Mouse (Mus musculus): ENCODE measurements around the gene Gm29776. TPM values are rescaled to one million over a fixed set of nuclear protein-coding genes. Genes with fewer than 3 reads are reported as not detected.

The Gm29776 gene
- total and polyA plus RNA-seq, 3 experiments, result 0.04 TPM; not detected in 2

DNA sequence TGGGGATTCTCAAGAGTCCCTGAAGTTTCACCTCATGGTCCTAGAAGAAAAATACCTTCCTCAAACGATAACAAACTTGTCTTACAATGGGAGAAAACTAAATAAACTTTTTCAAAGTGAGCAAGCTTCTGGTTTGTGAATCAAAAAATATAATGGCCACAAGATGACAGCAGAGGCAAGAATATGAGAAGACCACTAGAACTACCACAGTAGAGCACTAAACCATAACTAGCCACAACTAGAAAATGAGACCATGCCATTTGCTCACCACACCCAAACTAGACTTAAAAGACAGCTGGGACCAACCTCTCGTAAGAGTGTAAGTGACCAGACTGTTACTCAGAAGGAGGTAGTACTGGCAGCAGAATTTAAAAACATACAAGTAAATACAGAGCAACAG, 38.6 kb downstream of the Gm29776 start:
- WGBS, result 75% methylated on average over 2 of the region's 2 CpGs

DNA sequence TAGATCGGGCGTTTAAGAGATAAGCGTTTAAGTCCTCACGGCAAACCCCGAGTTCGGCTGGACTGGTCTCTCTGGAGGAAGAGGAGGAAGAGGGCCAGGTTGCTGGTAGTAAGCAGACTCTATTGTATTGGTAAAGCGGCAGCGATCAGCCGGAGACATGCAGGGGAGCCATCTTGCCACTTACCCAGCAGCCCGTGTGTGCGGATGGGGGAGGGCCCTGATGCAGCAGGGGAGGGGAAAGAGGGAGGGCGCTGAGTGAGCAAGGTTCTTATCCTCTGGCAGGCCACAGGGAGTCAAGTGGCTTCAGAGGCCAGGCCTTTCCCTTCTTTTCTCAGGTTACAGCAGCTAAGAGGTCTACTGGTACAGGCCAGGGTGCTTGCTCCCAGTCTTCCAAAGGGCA, 45.1 kb downstream of the Gm29776 start:
- H3K79me2 ChIP-seq (replicated peaks; ENCODE audit: control insufficient read depth, insufficient read depth, low read length), result no peaks in the 10 kb centered on the region; the same call in 1 of the 2 replicates
- peaks cover 6% of the 10 kb centered on the region for H3K4me1 ChIP-seq (ENCODE audit: control insufficient read depth, insufficient read depth, low read length)
- no peaks in the 10 kb centered on the region for H3K27me3 ChIP-seq (ENCODE audit: control insufficient read depth, insufficient read depth, low read length)
- peak overlapping the region; percentile 71 for H3K9ac ChIP-seq (ENCODE audit: low read depth, low read length)
- 0% methylated on average over 12 of the region's 12 CpGs for WGBS
- H3K4me3 ChIP-seq, result peak overlapping the region; percentile 52
- H3K36me3 ChIP-seq (ENCODE audit: control insufficient read depth, insufficient read depth, low read length), result no peaks in the 10 kb centered on the region; the same call in none of the 2 replicates
- peak; percentile 83 to 89 for DNase-seq
- intact Hi-C loops (cut with DNase I), result loop anchor here (5.0 kb wide), 1 partner anchor 34 kb away; the partner anchor contains the start of genes 1700123O20Rik and Acin1
- TF ChIP-seq POLR2A (IDR thresholded peaks at IDR 0.05; ENCODE audit: insufficient read depth, low read depth, low read length) (peak; percentile 73), EP300 (IDR thresholded peaks at IDR 0.05; ENCODE audit: insufficient read depth, low read depth, low read length) (0 out of 2 replicates have a peak, but pooled peaks have one; percentile 9), CTCF (IDR thresholded peaks at IDR 0.05) (no peak)
- H3K27ac ChIP-seq, result peak overlapping the region; percentile 46

More for the DNA sequence above, 38.6 kb downstream of the Gm29776 start:
- Histone ChIP-seq H3K4me3 (no peak overlapping the region), H3K36me3 (ENCODE audit: control insufficient read depth, insufficient read depth, low read length) (no peaks in the 10 kb centered on the region; the same call in none of the 2 replicates), H3K27ac (no peak overlapping the region), H3K27me3 (ENCODE audit: control insufficient read depth, insufficient read depth, low read length) (no peaks in the 10 kb centered on the region), H3K9ac (ENCODE audit: low read depth, low read length) (no peak overlapping the region), H3K4me1 (ENCODE audit: control insufficient read depth, insufficient read depth, low read length) (no peaks in the 10 kb centered on the region), H3K79me2 (replicated peaks; ENCODE audit: control insufficient read depth, insufficient read depth, low read length) (no peaks in the 10 kb centered on the region)
- DNase-seq, result no peak
- TF ChIP-seq EP300 (IDR thresholded peaks at IDR 0.05; ENCODE audit: insufficient read depth, low read depth, low read length), result no peak
- TF ChIP-seq POLR2A (IDR thresholded peaks at IDR 0.05; ENCODE audit: insufficient read depth, low read depth, low read length), result no peak
- peak; percentile 67 for TF ChIP-seq CTCF (IDR thresholded peaks at IDR 0.05)
- intact Hi-C loops (cut with DNase I), result loop anchor here (2.0 kb wide), 1 partner anchor 41 kb away; no protein-coding TSS in a partner anchor

GRCm38 (mm10) chr14:54652787-54653186, 45.8 kb downstream of the Gm29776 start:
- H3K79me2 ChIP-seq (replicated peaks; ENCODE audit: control insufficient read depth, insufficient read depth, low read length), result no peaks in the 10 kb centered on the region; the same call in 1 of the 2 replicates
- intact Hi-C loops (cut with DNase I), result loop anchor here (5.0 kb wide), 1 partner anchor 35 kb away; the partner anchor contains the start of genes 1700123O20Rik and Acin1
- H3K27ac ChIP-seq, result no peak overlapping the region; the same call in 1 of the 2 replicates
- WGBS, result 6% methylated on average over 7 of the region's 7 CpGs
- no peak overlapping the region for H3K9ac ChIP-seq (ENCODE audit: low read depth, low read length)
- H3K4me3 ChIP-seq, result peak overlapping the region; percentile 52
- no peak for DNase-seq
- no peaks in the 10 kb centered on the region; the same call in none of the 2 replicates for H3K36me3 ChIP-seq (ENCODE audit: control insufficient read depth, insufficient read depth, low read length)
- no peaks in the 10 kb centered on the region for H3K27me3 ChIP-seq (ENCODE audit: control insufficient read depth, insufficient read depth, low read length)
- TF ChIP-seq EP300 (IDR thresholded peaks at IDR 0.05; ENCODE audit: insufficient read depth, low read depth, low read length) (no peak), CTCF (IDR thresholded peaks at IDR 0.05) (no peak), POLR2A (IDR thresholded peaks at IDR 0.05; ENCODE audit: insufficient read depth, low read depth, low read length) (no peak)
- peaks cover 6% of the 10 kb centered on the region for H3K4me1 ChIP-seq (ENCODE audit: control insufficient read depth, insufficient read depth, low read length)

DNA sequence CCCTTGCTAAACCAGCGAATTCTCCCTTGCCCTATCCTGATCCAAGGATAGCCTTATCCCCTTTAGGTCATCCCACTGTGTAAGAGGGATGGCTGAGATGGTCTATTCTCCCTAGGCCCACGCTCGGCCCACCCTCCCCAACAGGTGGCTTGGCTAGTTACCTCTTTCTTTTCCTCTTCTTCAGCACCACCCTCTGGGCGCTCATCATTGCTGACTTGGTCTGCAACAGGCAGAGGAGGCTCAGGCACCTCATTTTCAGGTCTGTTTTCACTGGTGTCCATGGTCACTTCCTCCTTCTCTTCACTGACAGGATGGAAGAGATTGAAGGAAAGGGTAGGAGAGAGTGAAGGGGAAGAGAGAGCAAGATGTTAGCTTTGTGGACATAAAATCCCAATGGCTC, 47.1 kb downstream of the Gm29776 start:
- DNase-seq, result no peak
- no peaks in the 10 kb centered on the region; the same call in 1 of the 2 replicates for H3K79me2 ChIP-seq (replicated peaks; ENCODE audit: control insufficient read depth, insufficient read depth, low read length)
- peaks cover 6% of the 10 kb centered on the region for H3K4me1 ChIP-seq (ENCODE audit: control insufficient read depth, insufficient read depth, low read length)
- TF ChIP-seq POLR2A (IDR thresholded peaks at IDR 0.05; ENCODE audit: insufficient read depth, low read depth, low read length), result no peak
- no peak for TF ChIP-seq CTCF (IDR thresholded peaks at IDR 0.05)
- 80% methylated on average over 4 of the region's 4 CpGs for WGBS
- no peaks in the 10 kb centered on the region for H3K27me3 ChIP-seq (ENCODE audit: control insufficient read depth, insufficient read depth, low read length)
- H3K4me3 ChIP-seq, result no peak overlapping the region
- no peaks in the 10 kb centered on the region; the same call in none of the 2 replicates for H3K36me3 ChIP-seq (ENCODE audit: control insufficient read depth, insufficient read depth, low read length)
- no peak overlapping the region for H3K9ac ChIP-seq (ENCODE audit: low read depth, low read length)
- intact Hi-C loops (cut with DNase I), result loop anchor here (2.0 to 5.0 kb wide), 2 partner anchors 36 to 49 kb away; partner anchors contain the start of genes 1700123O20Rik and Acin1
- H3K27ac ChIP-seq, result no peak overlapping the region

- Histone ChIP-seq H3K4me3 (no peak overlapping the region), H3K27me3 (ENCODE audit: control insufficient read depth, insufficient read depth, low read length) (no peaks in the 10 kb centered on the region), H3K36me3 (ENCODE audit: control insufficient read depth, insufficient read depth, low read length) (no peaks in the 10 kb centered on the region; the same call in none of the 2 replicates), H3K4me1 (ENCODE audit: control insufficient read depth, insufficient read depth, low read length) (peaks cover 6% of the 10 kb centered on the region), H3K27ac (no peak overlapping the region), H3K9ac (ENCODE audit: low read depth, low read length) (no peak overlapping the region), H3K79me2 (replicated peaks; ENCODE audit: control insufficient read depth, insufficient read depth, low read length) (no peaks in the 10 kb centered on the region; the same call in 1 of the 2 replicates)
- TF ChIP-seq POLR2A (IDR thresholded peaks at IDR 0.05; ENCODE audit: insufficient read depth, low read depth, low read length) (no peak), CTCF (IDR thresholded peaks at IDR 0.05) (peak; percentile 95), EP300 (IDR thresholded peaks at IDR 0.05; ENCODE audit: insufficient read depth, low read depth, low read length) (peak; percentile 82; the same call in 1 of the 2 replicates)
- intact Hi-C loops (cut with DNase I), result loop anchor here (2.0 to 5.0 kb wide), 2 partner anchors 36 to 50 kb away; partner anchors contain the start of genes 1700123O20Rik and Acin1
- peak; percentile 79 to 81 for DNase-seq
- WGBS, result 60% methylated on average over 23 of the region's 23 CpGs
Measured at GRCm38 (mm10) chr14:54650621-54651454, 47.8 kb downstream of the Gm29776 start.
